Mouse (Mus musculus): ENCODE measurements around the gene Ifnk.

The Ifnk gene

GRCm38 (mm10) chr4:35151756-35152155, at the start of gene Ifnk:
TSS of gene Ifnk (plus strand) at chr4:35152056.
- no peak for DNase-seq

GRCm38 (mm10) chr4:35105115-35105773, 46.6 kb upstream of the Ifnk start:
- DNase-seq: no peak

GRCm38 (mm10) chr4:35112452-35112851, 39.4 kb upstream of the Ifnk start:
- DNase-seq: no peak

GRCm38 (mm10) chr4:35113516-35114248, 38.2 kb upstream of the Ifnk start:
- no peak for DNase-seq

- no peak for DNase-seq
These were observed 36.9 kb upstream of the Ifnk start for GRCm38 (mm10) chr4:35114950-35115349.

GRCm38 (mm10) chr4:35115933-35116332, 35.9 kb upstream of the Ifnk start:
- no peak for DNase-seq

- DNase-seq: no peak
These were observed 34.7 kb upstream of the Ifnk start for GRCm38 (mm10) chr4:35117144-35117543.

- DNase-seq: no peak
These were observed 33.0 kb upstream of the Ifnk start for GRCm38 (mm10) chr4:35118851-35119250.

- DNase-seq: no peak
These were observed 31.7 kb upstream of the Ifnk start for GRCm38 (mm10) chr4:35120159-35120558.

GRCm38 (mm10) chr4:35120575-35120974, 31.3 kb upstream of the Ifnk start:
- no peak for DNase-seq

GRCm38 (mm10) chr4:35121060-35121459, 30.8 kb upstream of the Ifnk start:
- DNase-seq: no peak

- no peak for DNase-seq
These were observed 28.8 kb upstream of the Ifnk start for GRCm38 (mm10) chr4:35123087-35123486.

GRCm38 (mm10) chr4:35124027-35124426, 27.8 kb upstream of the Ifnk start:
- DNase-seq: no peak

GRCm38 (mm10) chr4:35125299-35125777, 26.5 kb upstream of the Ifnk start:
- DNase-seq: no peak

GRCm38 (mm10) chr4:35126776-35127175, 25.1 kb upstream of the Ifnk start:
- DNase-seq: no peak

- DNase-seq: no peak
These were observed 24.1 kb upstream of the Ifnk start for GRCm38 (mm10) chr4:35127759-35128158.

- no peak for DNase-seq
These were observed 21.4 kb upstream of the Ifnk start for GRCm38 (mm10) chr4:35130411-35130948.

GRCm38 (mm10) chr4:35131592-35131991, 20.3 kb upstream of the Ifnk start:
- DNase-seq: no peak

- DNase-seq: no peak
These were observed 18.4 kb upstream of the Ifnk start for GRCm38 (mm10) chr4:35133411-35133810.

GRCm38 (mm10) chr4:35134846-35135611, 16.8 kb upstream of the Ifnk start:
- DNase-seq: no peak

- DNase-seq: no peak
These were observed 16.1 kb upstream of the Ifnk start for GRCm38 (mm10) chr4:35135806-35136205.

GRCm38 (mm10) chr4:35136996-35137395, 14.9 kb upstream of the Ifnk start:
- no peak for DNase-seq

GRCm38 (mm10) chr4:35138077-35138476, 13.8 kb upstream of the Ifnk start:
- no peak for DNase-seq

All from cerebellum, adult 8-10 months (tissue).